Mouse (Mus musculus): ENCODE results near the gene Rpl38.

The Rpl38 gene

GRCm38 (mm10) chr11:114682321-114682900, 14.1 kb downstream of the Rpl38 start:
- CTCF ChIA-PET: interaction anchor here in 1 of 4 experiments (1.0 to 2.6 kb wide), 2 partner anchors 14 to 231 kb away, joined by 3 to 12 read pairs; partner anchors contain the start of gene Rpl38
- POLR2A ChIA-PET: interaction anchor here (1.5 to 12.2 kb wide), 14 partner anchors 8 to 45 kb away, joined by 3 to 215 read pairs (median 24); partner anchors contain the start of genes Rpl38 (in 3 of the 4), Ttyh2 (in 3 of the 4) and Dnaic2 (in 1 of the 4)

GRCm38 (mm10) chr11:114683029-114683721, 14.9 kb downstream of the Rpl38 start:
- POLR2A ChIA-PET: interaction anchor here (0.5 to 12.2 kb wide), 39 partner anchors 8 to 1375 kb away, joined by 3 to 215 read pairs (median 5); partner anchors contain the start of genes Dnaic2 (in 3 of the 4), Rpl38 (in 3 of the 4), Ttyh2 (in 3 of the 4) and Cdc42ep4 (in 1 of the 4)
- CTCF ChIA-PET: interaction anchor here in 3 of 4 experiments (0.6 to 2.6 kb wide), 15 partner anchors 8 to 671 kb away, joined by 3 to 12 read pairs (median 3); partner anchors contain the start of genes Dnaic2 (in 1 of the 3), Rpl38 (in 1 of the 3) and Ttyh2 (in 1 of the 3)

- POLR2A ChIA-PET: interaction anchor here (0.5 to 12.2 kb wide), 52 partner anchors 8 to 1375 kb away, joined by 3 to 215 read pairs (median 5); partner anchors contain the start of genes Dnaic2 (in 3 of the 4), Rpl38 (in 3 of the 4), Ttyh2 (in 3 of the 4) and Cdc42ep4 (in 1 of the 4)
These were observed 15.6 kb downstream of the Rpl38 start for GRCm38 (mm10) chr11:114683722-114684621.

GRCm38 (mm10) chr11:114684627-114685373, 16.5 kb downstream of the Rpl38 start:
- ChIA-PET CTCF (interaction anchor here in 2 of 4 experiments (0.6 to 2.6 kb wide), 7 partner anchors 12 to 48 kb away, joined by 3 to 12 read pairs (median 3); partner anchors contain the start of gene Rpl38 (in 1 of the 2)), POLR2A (interaction anchor here (0.5 to 12.2 kb wide), 41 partner anchors 8 to 1465 kb away, joined by 3 to 215 read pairs (median 5); partner anchors contain the start of genes Dnaic2 (in 3 of the 4), Rpl38 (in 3 of the 4) and Ttyh2 (in 3 of the 4))

More at GRCm38 (mm10) chr11:114683722-114684621, 15.6 kb downstream of the Rpl38 start:
- CTCF ChIA-PET: interaction anchor here in 3 of 4 experiments (0.5 to 2.6 kb wide), 21 partner anchors 7 to 1376 kb away, joined by 3 to 12 read pairs (median 3); partner anchors contain the start of genes Dnaic2 (in 1 of the 3), Rpl38 (in 1 of the 3) and Ttyh2 (in 1 of the 3)

GRCm38 (mm10) chr11:114685526-114686040, 17.3 kb downstream of the Rpl38 start:
- ChIA-PET CTCF (interaction anchor here in 3 of 4 experiments (0.6 to 2.2 kb wide), 3 partner anchors 12 to 198 kb away, joined by 4 to 11 read pairs (median 7); no protein-coding TSS in a partner anchor), POLR2A (interaction anchor here (0.5 to 12.2 kb wide), 27 partner anchors 8 to 339 kb away, joined by 3 to 215 read pairs (median 5); partner anchors contain the start of genes Ttyh2 (in 3 of the 4), Rpl38 (in 2 of the 4) and Dnaic2 (in 1 of the 4))

- POLR2A ChIA-PET: interaction anchor here in 3 of 4 experiments (0.5 to 12.2 kb wide), 22 partner anchors 8 to 133 kb away, joined by 3 to 215 read pairs (median 6); partner anchors contain the start of genes Ttyh2 (in 3 of the 3) and Rpl38 (in 2 of the 3)
- CTCF ChIA-PET: interaction anchor here (0.5 to 2.2 kb wide), 7 partner anchors 13 to 199 kb away, joined by 3 to 11 read pairs (median 4); no protein-coding TSS in a partner anchor
These were observed 18.1 kb downstream of the Rpl38 start for GRCm38 (mm10) chr11:114686221-114686959.

GRCm38 (mm10) chr11:114687574-114688188, 19.4 kb downstream of the Rpl38 start:
- CTCF ChIA-PET: interaction anchor here in 2 of 4 experiments (0.8 to 1.1 kb wide), 3 partner anchors 11 to 22 kb away, joined by 3 to 4 read pairs (median 4); no protein-coding TSS in a partner anchor
- POLR2A ChIA-PET: interaction anchor here (0.5 to 12.2 kb wide), 15 partner anchors 8 to 415 kb away, joined by 3 to 215 read pairs (median 3); partner anchors contain the start of genes Ttyh2 (in 2 of the 4) and Rpl38 (in 1 of the 4)

- ChIA-PET CTCF (no interaction called here), POLR2A (interaction anchor here in 3 of 4 experiments (1.3 to 12.2 kb wide), 5 partner anchors 11 to 17 kb away, joined by 11 to 215 read pairs (median 68); partner anchors contain the start of genes Ttyh2 (in 2 of the 3) and Rpl38 (in 1 of the 3))
These were observed 20.4 kb downstream of the Rpl38 start for GRCm38 (mm10) chr11:114688729-114689128.

- CTCF ChIA-PET: interaction anchor here in 1 of 4 experiments (0.6 kb wide), 1 partner anchor 114 kb away, joined by 3 read pairs; no protein-coding TSS in a partner anchor
These were observed 21.9 kb downstream of the Rpl38 start for GRCm38 (mm10) chr11:114690192-114690591.

GRCm38 (mm10) chr11:114691454-114692182, 23.3 kb downstream of the Rpl38 start:
- CTCF ChIA-PET: interaction anchor here (0.6 to 1.5 kb wide), 8 partner anchors 8 to 847 kb away, joined by 3 to 10 read pairs (median 3); no protein-coding TSS in a partner anchor
- POLR2A ChIA-PET: interaction anchor here in 3 of 4 experiments (0.6 to 6.9 kb wide), 29 partner anchors 8 to 804 kb away, joined by 3 to 83 read pairs (median 4); partner anchors contain the start of genes Ttyh2 (in 3 of the 3), Rpl38 (in 2 of the 3), Dnaic2 (in 1 of the 3) and Mrpl58 (in 1 of the 3)

More at GRCm38 (mm10) chr11:114690192-114690591, 21.9 kb downstream of the Rpl38 start:
- POLR2A ChIA-PET: interaction anchor here in 3 of 4 experiments (0.8 to 6.9 kb wide), 8 partner anchors 9 to 29 kb away, joined by 3 to 83 read pairs (median 8); partner anchors contain the start of genes Rpl38 (in 2 of the 3) and Ttyh2 (in 2 of the 3)

- ChIA-PET CTCF (interaction anchor here in 3 of 4 experiments (0.6 to 1.5 kb wide), 9 partner anchors 9 to 138 kb away, joined by 3 to 7 read pairs (median 3); partner anchors contain the start of gene Rpl38 (in 1 of the 3)), POLR2A (interaction anchor here (0.5 to 6.9 kb wide), 40 partner anchors 9 to 214 kb away, joined by 3 to 83 read pairs (median 4); partner anchors contain the start of genes Rpl38 (in 3 of the 4), Ttyh2 (in 2 of the 4) and Dnaic2 (in 1 of the 4))
These were observed 24.3 kb downstream of the Rpl38 start for GRCm38 (mm10) chr11:114692601-114693000.

GRCm38 (mm10) chr11:114693456-114693855, 25.1 kb downstream of the Rpl38 start:
- ChIA-PET CTCF (interaction anchor here in 2 of 4 experiments (0.6 to 1.5 kb wide), 4 partner anchors 13 to 30 kb away, joined by 4 to 7 read pairs (median 5); partner anchors contain the start of gene Rpl38 (in 1 of the 2)), POLR2A (interaction anchor here (0.6 to 6.9 kb wide), 33 partner anchors 7 to 954 kb away, joined by 3 to 83 read pairs (median 4); partner anchors contain the start of genes Rpl38 (in 4 of the 4), Ttyh2 (in 2 of the 4) and Dnaic2 (in 1 of the 4))

- CTCF ChIA-PET: interaction anchor here in 1 of 4 experiments (0.8 to 1.9 kb wide), 2 partner anchors 22 to 26 kb away, joined by 3 to 5 read pairs; partner anchors contain the start of gene Rpl38
- POLR2A ChIA-PET: interaction anchor here in 3 of 4 experiments (0.6 to 6.9 kb wide), 22 partner anchors 8 to 401 kb away, joined by 3 to 83 read pairs (median 8); partner anchors contain the start of genes Rpl38 (in 3 of the 3), Ttyh2 (in 2 of the 3) and Dnaic2 (in 1 of the 3)
These were observed 26.1 kb downstream of the Rpl38 start for GRCm38 (mm10) chr11:114694451-114694850.
